Mouse (Mus musculus) kidney, postnatal 0 days (tissue): ENCODE measurements around the gene Hdac4. TPM values are rescaled to one million over a fixed set of nuclear protein-coding genes. Genes with fewer than 3 reads are reported as not detected.

Experiments used
- ATAC-seq: fragments of 200-750 bp; cut with Nextera tagmentation; replicated peaks from 2 replicates; pipeline ENCODE4 v1.8.0; 2017; ENCODE audit warnings: low read depth, moderate number of reproducible peaks, moderate TSS enrichment, moderate library complexity; ENCODE audit not compliant: low FRiP score
- DNase-seq: peaks from one replicate; pipeline ENCODE4 v3.0.0-alpha.2; 2016; ENCODE audit warnings: low spot score
- H3K27ac ChIP-seq: fragments of 300-500 bp; sonication (generic); 2 replicates; pipeline ENCODE4 v1.5.1; 2014; ENCODE audit warnings: mild to moderate bottlenecking
- H3K27me3 ChIP-seq: fragments of 300-500 bp; sonication (generic); 2 replicates; pipeline ENCODE4 v1.6.1; 2014; ENCODE audit warnings: low read length, mixed read lengths; ENCODE audit not compliant: insufficient read depth
- H3K36me3 ChIP-seq: fragments of 300-500 bp; sonication (generic); 2 replicates; pipeline ENCODE4 v1.6.1; 2014; ENCODE audit warnings: low read length, mixed read lengths; ENCODE audit not compliant: insufficient read depth
- H3K4me1 ChIP-seq: fragments of 300-500 bp; sonication (generic); replicated peaks from 2 replicates; pipeline ENCODE4 v1.6.1; 2014; ENCODE audit warnings: antibody characterized with exemption, low read length, mixed read lengths; ENCODE audit not compliant: insufficient read depth
- H3K4me2 ChIP-seq: fragments of 300-500 bp; sonication (generic); 2 replicates; pipeline ENCODE4 v1.6.1; 2014; ENCODE audit warnings: mild to moderate bottlenecking, low read length, moderate library complexity, mixed read lengths
- H3K4me3 ChIP-seq: fragments of 300-500 bp; sonication (generic); replicated peaks from 2 replicates; pipeline ENCODE4 v1.5.1; 2014; ENCODE audit warnings: low read depth, low read length
- H3K9ac ChIP-seq: fragments of 300-500 bp; sonication (generic); 2 replicates; pipeline ENCODE4 v1.6.1; 2014; ENCODE audit warnings: low read depth, low read length
- H3K9me3 ChIP-seq: fragments of 300-500 bp; sonication (generic); replicated peaks from 2 replicates; pipeline ENCODE4 v1.6.1; 2016; ENCODE audit warnings: low read length, inconsistent platforms, mixed read lengths
- CTCF ChIP-seq: IDR thresholded peaks from 2 replicates; pipeline ENCODE4 v1.5.1; 2016; ENCODE audit warnings: antibody characterized with exemption, low read depth, mild to moderate bottlenecking, moderate library complexity
- WGBS: fragments of 180-500 bp; shearing (Covaris S2); extraction: QIAGEN DNeasy Blood & Tissue Kit; methylation state at CpG from one replicate; pipeline ENCODE4 v1.1.7; 2014; 5-methylcytosine and 5-hydroxymethylcytosine counted together
- polyA plus RNA-seq: library from polyadenylated mRNA; unstranded; fragments of >200 nt; fragmentation: Nextera tagmentation; extraction: Ambion mirVana; gene quantifications from 2 replicates; pipeline ENCODE4 v1.2.1, GENCODE M21; 2015

Hdac4 gene
- polyA plus RNA-seq, 1 experiment from 2014 or later: 13.9 TPM

GRCm38 (mm10) chr1:91927536-91928315, 267.8 kb downstream of the Hdac4 start:
- Histone ChIP-seq H3K4me3 (no peak overlapping the region), H3K27ac (no peak overlapping the region), H3K9ac (no peak overlapping the region), H3K36me3 (0 out of 2 replicates have a peak, but pooled peaks cover 3% of the 10 kb centered on the region), H3K4me1 (no peaks in the 10 kb centered on the region), H3K4me2 (no peak overlapping the region), H3K9me3 (no peaks in the 10 kb centered on the region), H3K27me3 (no peaks in the 10 kb centered on the region)
- DNase-seq (no peak), ATAC-seq (no peak)
- TF ChIP-seq CTCF: no peak
- WGBS: 73% methylated on average over 10 of the region's 10 CpGs

- Histone ChIP-seq H3K27ac (no peak overlapping the region), H3K36me3 (no peaks in the 10 kb centered on the region), H3K9me3 (no peaks in the 10 kb centered on the region), H3K4me3 (no peak overlapping the region), H3K4me2 (no peak overlapping the region), H3K9ac (no peak overlapping the region), H3K27me3 (no peaks in the 10 kb centered on the region), H3K4me1 (no peaks in the 10 kb centered on the region)
- no peak for TF ChIP-seq CTCF
- no peak for DNase-seq
- WGBS: 93% methylated on average over 9 of the region's 9 CpGs
- no peak for ATAC-seq
Observed at GRCm38 (mm10) chr1:91923567-91923966, 271.9 kb downstream of the Hdac4 start.

- ATAC-seq: no peak
- no peaks in the 10 kb centered on the region for H3K27me3 ChIP-seq
- H3K9me3 ChIP-seq: no peaks in the 10 kb centered on the region
- no peaks in the 10 kb centered on the region for H3K4me1 ChIP-seq
- H3K9ac ChIP-seq: no peak overlapping the region
- TF ChIP-seq CTCF: no peak
- WGBS: 74% methylated on average over 7 of the region's 7 CpGs
- no peak overlapping the region for H3K4me2 ChIP-seq
- H3K36me3 ChIP-seq: no peaks in the 10 kb centered on the region
- no peak overlapping the region for H3K27ac ChIP-seq
- DNase-seq: no peak
- no peak overlapping the region for H3K4me3 ChIP-seq
Observed at GRCm38 (mm10) chr1:91922235-91923152, 273.0 kb downstream of the Hdac4 start.

- 80% methylated on average over 4 of the region's 4 CpGs for WGBS
- no peaks in the 10 kb centered on the region for H3K4me1 ChIP-seq
- no peak for ATAC-seq
- no peaks in the 10 kb centered on the region for H3K9me3 ChIP-seq
- no peak overlapping the region for H3K4me3 ChIP-seq
- no peaks in the 10 kb centered on the region for H3K36me3 ChIP-seq
- TF ChIP-seq CTCF: no peak
- no peak overlapping the region for H3K9ac ChIP-seq
- no peak overlapping the region for H3K4me2 ChIP-seq
- no peak for DNase-seq
- H3K27me3 ChIP-seq: no peaks in the 10 kb centered on the region
- H3K27ac ChIP-seq: no peak overlapping the region
Observed at GRCm38 (mm10) chr1:91921702-91922101, 273.8 kb downstream of the Hdac4 start.

GRCm38 (mm10) chr1:91921279-91921678, 274.2 kb downstream of the Hdac4 start:
- no peak for DNase-seq
- Histone ChIP-seq H3K4me2 (no peak overlapping the region), H3K27ac (no peak overlapping the region), H3K36me3 (no peaks in the 10 kb centered on the region), H3K4me3 (no peak overlapping the region), H3K9ac (no peak overlapping the region), H3K9me3 (no peaks in the 10 kb centered on the region), H3K4me1 (no peaks in the 10 kb centered on the region), H3K27me3 (no peaks in the 10 kb centered on the region)
- no peak for TF ChIP-seq CTCF
- no peak for ATAC-seq
- WGBS: 67% methylated on average over 5 of the region's 5 CpGs

- H3K9ac ChIP-seq: no peak overlapping the region
- no peak overlapping the region for H3K4me3 ChIP-seq
- no peaks in the 10 kb centered on the region for H3K36me3 ChIP-seq
- no peaks in the 10 kb centered on the region for H3K9me3 ChIP-seq
- TF ChIP-seq CTCF: no peak
- H3K4me2 ChIP-seq: no peak overlapping the region
- 0 out of 2 replicates have a peak, but pooled peaks cover under 1% of the 10 kb centered on the region for H3K4me1 ChIP-seq
- WGBS: 62% methylated on average over 7 of the region's 7 CpGs
- no peaks in the 10 kb centered on the region for H3K27me3 ChIP-seq
- DNase-seq: no peak
- H3K27ac ChIP-seq: no peak overlapping the region
- no peak for ATAC-seq
Observed at GRCm38 (mm10) chr1:91920038-91920589, 275.4 kb downstream of the Hdac4 start.
